Mouse (Mus musculus) limb, embryonic 12.5 days (tissue): ENCODE results near the gene Akap8. TPM values are rescaled to one million over a fixed set of nuclear protein-coding genes. Genes with fewer than 3 reads are reported as not detected.

ENCODE experiments used
- ATAC-seq: fragments of 200-750 bp; cut with Nextera tagmentation; 2 replicates; pipeline ENCODE4 v1.8.0; 2017; ENCODE audit warnings: low read depth, moderate TSS enrichment; ENCODE audit not compliant: insufficient number of reproducible peaks, insufficient read depth, low FRiP score, low TSS enrichment
- H3K27ac ChIP-seq: fragments of 300-500 bp; sonication (generic); 2 replicates; pipeline ENCODE4 v1.5.1; 2016; ENCODE audit warnings: mild to moderate bottlenecking, moderate library complexity
- H3K27me3 ChIP-seq: fragments of 300-500 bp; sonication (generic); 2 replicates; pipeline ENCODE4 v1.6.1; 2016; ENCODE audit warnings: mild to moderate bottlenecking, moderate library complexity
- H3K36me3 ChIP-seq: fragments of 300-500 bp; sonication (generic); 2 replicates; pipeline ENCODE4 v1.6.1; 2016; ENCODE audit warnings: mild to moderate bottlenecking, moderate library complexity
- H3K4me1 ChIP-seq: fragments of 300-500 bp; sonication (generic); replicated peaks from 2 replicates; pipeline ENCODE4 v1.6.1; 2016
- H3K4me2 ChIP-seq: fragments of 300-500 bp; sonication (generic); 2 replicates; pipeline ENCODE4 v1.6.1; 2016; ENCODE audit warnings: mild to moderate bottlenecking, moderate library complexity
- H3K4me3 ChIP-seq: fragments of 300-500 bp; sonication (generic); replicated peaks from 2 replicates; pipeline ENCODE4 v1.5.1; 2016; ENCODE audit warnings: mild to moderate bottlenecking
- H3K9ac ChIP-seq: fragments of 300-500 bp; sonication (generic); replicated peaks from 2 replicates; pipeline ENCODE4 v1.6.1; 2016; ENCODE audit warnings: mild to moderate bottlenecking, moderate library complexity
- H3K9me3 ChIP-seq: fragments of 300-500 bp; sonication (generic); 2 replicates; pipeline ENCODE4 v1.6.1; 2016; ENCODE audit warnings: mild to moderate bottlenecking, moderate library complexity
- WGBS: fragments of 180-500 bp; shearing (Covaris S2); methylation state at CpG from one replicate; pipeline ENCODE4 v1.1.7; 2016; 5-methylcytosine and 5-hydroxymethylcytosine counted together
- polyA plus RNA-seq: library from polyadenylated mRNA; unstranded; fragments of >200 nt; fragmentation: Nextera tagmentation; extraction: Ambion mirVana; gene quantifications from 2 replicates; pipeline ENCODE4 v1.2.1, GENCODE M21; 2016

The Akap8 gene
- polyA plus RNA-seq, 1 experiment from 2014 or later = 153 TPM

GRCm38 (mm10) chr17:32317708-32318107, 3.3 kb downstream of the Akap8 start:
- no peak overlapping the region for H3K27ac ChIP-seq
- H3K4me1 ChIP-seq = peaks cover 21% of the 10 kb centered on the region
- H3K36me3 ChIP-seq = peaks cover 60% of the 10 kb centered on the region
- 89% methylated on average over 3 of the region's 3 CpGs for whole genome bisulfite sequencing
- no peak overlapping the region for H3K4me2 ChIP-seq
- no peak overlapping the region for H3K9ac ChIP-seq
- no peak overlapping the region for H3K4me3 ChIP-seq
- no peak for ATAC-seq
- no peaks in the 10 kb centered on the region for H3K9me3 ChIP-seq
- H3K27me3 ChIP-seq = no peaks in the 10 kb centered on the region

GRCm38 (mm10) chr17:32317032-32317431, 4.0 kb downstream of the Akap8 start:
- Histone ChIP-seq H3K27ac (no peak overlapping the region), H3K9me3 (no peaks in the 10 kb centered on the region), H3K4me2 (no peak overlapping the region), H3K36me3 (peaks cover 66% of the 10 kb centered on the region), H3K4me1 (peaks cover 15% of the 10 kb centered on the region), H3K27me3 (no peaks in the 10 kb centered on the region), H3K9ac (no peak overlapping the region), H3K4me3 (no peak overlapping the region)
- ATAC-seq = no peak
- 92% methylated on average over 8 of the region's 8 CpGs for WGBS

- Histone ChIP-seq H3K4me3 (no peak overlapping the region), H3K27me3 (no peaks in the 10 kb centered on the region), H3K4me2 (no peak overlapping the region), H3K9me3 (no peaks in the 10 kb centered on the region), H3K36me3 (peaks cover 81% of the 10 kb centered on the region), H3K27ac (no peak overlapping the region), H3K9ac (no peak overlapping the region), H3K4me1 (peaks cover 12% of the 10 kb centered on the region)
- ATAC-seq = no peak
- WGBS = 95% methylated on average over 5 of the region's 5 CpGs
Measured at GRCm38 (mm10) chr17:32315560-32315959, 5.5 kb downstream of the Akap8 start.

- Histone ChIP-seq H3K4me2 (no peak overlapping the region), H3K27me3 (no peaks in the 10 kb centered on the region), H3K4me3 (no peak overlapping the region), H3K36me3 (peaks cover 98% of the 10 kb centered on the region), H3K9ac (no peak overlapping the region), H3K27ac (no peak overlapping the region), H3K9me3 (no peaks in the 10 kb centered on the region), H3K4me1 (peaks cover 5% of the 10 kb centered on the region)
- ATAC-seq = no peak
- WGBS = 78% methylated on average over 5 of the region's 5 CpGs
Measured at GRCm38 (mm10) chr17:32313892-32314291, 7.1 kb downstream of the Akap8 start.

- WGBS = 93% methylated on average over 8 of the region's 8 CpGs
- H3K36me3 ChIP-seq = peaks cover 100% of the 10 kb centered on the region
- no peaks in the 10 kb centered on the region for H3K27me3 ChIP-seq
- H3K4me3 ChIP-seq = no peak overlapping the region
- H3K4me2 ChIP-seq = no peak overlapping the region
- H3K9ac ChIP-seq = no peak overlapping the region
- H3K4me1 ChIP-seq = no peaks in the 10 kb centered on the region
- H3K27ac ChIP-seq = no peak overlapping the region
- H3K9me3 ChIP-seq = no peaks in the 10 kb centered on the region
- no peak for ATAC-seq
Measured at GRCm38 (mm10) chr17:32312801-32313200, 8.2 kb downstream of the Akap8 start.

- 96% methylated on average over 4 of the region's 4 CpGs for WGBS
- no peak overlapping the region for H3K4me3 ChIP-seq
Measured at GRCm38 (mm10) chr17:32307963-32308362, 13.1 kb downstream of the Akap8 start.

GRCm38 (mm10) chr17:32298125-32298524, 22.9 kb downstream of the Akap8 start:
- 87% methylated on average over 1 of the region's 1 CpGs for WGBS
- no peak for ATAC-seq
- H3K9ac ChIP-seq = no peak overlapping the region
- H3K4me1 ChIP-seq = no peaks in the 10 kb centered on the region
- H3K4me2 ChIP-seq = no peak overlapping the region
- peaks cover 4% of the 10 kb centered on the region; the same call in 1 of the 2 replicates for H3K36me3 ChIP-seq
- H3K9me3 ChIP-seq = no peaks in the 10 kb centered on the region
- H3K27me3 ChIP-seq = no peaks in the 10 kb centered on the region
- H3K4me3 ChIP-seq = no peak overlapping the region
- no peak overlapping the region for H3K27ac ChIP-seq

More at GRCm38 (mm10) chr17:32307963-32308362, 13.1 kb downstream of the Akap8 start:
- Histone ChIP-seq H3K27ac (no peak overlapping the region), H3K9ac (no peak overlapping the region), H3K27me3 (no peaks in the 10 kb centered on the region), H3K4me2 (no peak overlapping the region), H3K36me3 (peaks cover 100% of the 10 kb centered on the region), H3K9me3 (no peaks in the 10 kb centered on the region), H3K4me1 (no peaks in the 10 kb centered on the region)
- no peak for ATAC-seq

- no peak overlapping the region for H3K4me2 ChIP-seq
- ATAC-seq = no peak
- H3K4me1 ChIP-seq = no peaks in the 10 kb centered on the region
- H3K36me3 ChIP-seq = no peaks in the 10 kb centered on the region
- no peaks in the 10 kb centered on the region for H3K9me3 ChIP-seq
- no peak overlapping the region for H3K9ac ChIP-seq
- H3K27ac ChIP-seq = no peak overlapping the region
- no peak overlapping the region for H3K4me3 ChIP-seq
- WGBS = 87% methylated on average over 2 of the region's 2 CpGs
- H3K27me3 ChIP-seq = no peaks in the 10 kb centered on the region
Measured at GRCm38 (mm10) chr17:32295901-32296300, 25.1 kb downstream of the Akap8 start.

- Histone ChIP-seq H3K9ac (no peak overlapping the region), H3K27me3 (no peaks in the 10 kb centered on the region), H3K9me3 (no peaks in the 10 kb centered on the region), H3K36me3 (no peaks in the 10 kb centered on the region), H3K27ac (no peak overlapping the region), H3K4me3 (no peak overlapping the region), H3K4me2 (no peak overlapping the region), H3K4me1 (no peaks in the 10 kb centered on the region)
- no peak for ATAC-seq
- WGBS = 84% methylated on average over 4 of the region's 4 CpGs
Measured at GRCm38 (mm10) chr17:32295160-32295559, 25.9 kb downstream of the Akap8 start.

- ATAC-seq = no peak
- Histone ChIP-seq H3K36me3 (no peaks in the 10 kb centered on the region), H3K4me3 (peak overlapping the region; percentile 96), H3K4me1 (peaks cover 24% of the 10 kb centered on the region), H3K9me3 (no peaks in the 10 kb centered on the region), H3K4me2 (peak overlapping the region; percentile 84), H3K27ac (peak overlapping the region; percentile 99; the same call in 1 of the 2 replicates), H3K27me3 (no peaks in the 10 kb centered on the region), H3K9ac (peak overlapping the region; percentile 99)
- WGBS = 56% methylated on average over 6 of the region's 6 CpGs
Measured at GRCm38 (mm10) chr17:32285138-32285670, 35.8 kb downstream of the Akap8 start.

- H3K27me3 ChIP-seq = no peaks in the 10 kb centered on the region
- H3K4me3 ChIP-seq = peak within 1 kb of the TSS; percentile 96
- ATAC-seq = peak; percentile 86
- H3K9ac ChIP-seq = peak within 1 kb of the TSS; percentile 99
- peak within 1 kb of the TSS; percentile 84 for H3K4me2 ChIP-seq
- peak within 1 kb of the TSS; percentile 99 for H3K27ac ChIP-seq
- no peaks in the 10 kb centered on the region for H3K36me3 ChIP-seq
- H3K4me1 ChIP-seq = peaks cover 24% of the 10 kb centered on the region
- under 1% methylated on average over 100 of the region's 100 CpGs for WGBS
- no peaks in the 10 kb centered on the region for H3K9me3 ChIP-seq
Measured at GRCm38 (mm10) chr17:32284262-32285137, 36.5 kb downstream of the Akap8 start, which contains the start of gene Brd4. Gene Brd4, minus strand, starts transcription at chr17:32284722.
